Mouse (Mus musculus) neural tube, embryonic 14.5 days (tissue): ENCODE data around the gene Patl2. TPM values are rescaled to one million over a fixed set of nuclear protein-coding genes. Genes with fewer than 3 reads are reported as not detected.

ENCODE experiments used
- ATAC-seq: fragments of 200-750 bp; cut with Nextera tagmentation; 2 replicates; pipeline ENCODE4 v1.8.0; 2017; ENCODE audit warnings: low read depth, mild to moderate bottlenecking, moderate TSS enrichment, moderate library complexity
- H3K27ac ChIP-seq: fragments of 300-500 bp; sonication (generic); 2 replicates; pipeline ENCODE4 v1.5.1; 2014; ENCODE audit warnings: low read depth, mild to moderate bottlenecking, control low read depth, low read length, moderate library complexity, mixed read lengths
- H3K27me3 ChIP-seq: fragments of 300-500 bp; sonication (generic); 2 replicates; pipeline ENCODE4 v1.6.1; 2014; ENCODE audit warnings: low read length; ENCODE audit not compliant: control insufficient read depth, insufficient read depth
- H3K36me3 ChIP-seq: fragments of 300-500 bp; sonication (generic); 2 replicates; pipeline ENCODE4 v1.6.1; 2014; ENCODE audit warnings: low read length, mixed read lengths; ENCODE audit not compliant: control insufficient read depth, insufficient read depth
- H3K4me1 ChIP-seq: fragments of 300-500 bp; sonication (generic); 2 replicates; pipeline ENCODE4 v1.6.1; 2014; ENCODE audit warnings: low read length; ENCODE audit not compliant: control insufficient read depth, insufficient read depth
- H3K4me2 ChIP-seq: fragments of 300-500 bp; sonication (generic); 2 replicates; pipeline ENCODE4 v1.6.1; 2014; ENCODE audit warnings: mild to moderate bottlenecking, low read depth, low read length, control low read depth
- H3K4me3 ChIP-seq: fragments of 300-500 bp; sonication (generic); 2 replicates; pipeline ENCODE4 v1.5.1; 2014; ENCODE audit warnings: low read depth, low read length, control low read depth, mixed read lengths
- H3K9ac ChIP-seq: fragments of 300-500 bp; sonication (generic); replicated peaks from 2 replicates; pipeline ENCODE4 v1.6.1; 2014; ENCODE audit warnings: low read depth, mild to moderate bottlenecking, control low read depth, low read length, mixed read lengths
- H3K9me3 ChIP-seq: fragments of 300-500 bp; sonication (generic); 2 replicates; pipeline ENCODE4 v1.6.1; 2016; ENCODE audit warnings: low read length; ENCODE audit not compliant: control insufficient read depth
- WGBS: fragments of 180-500 bp; shearing (Covaris S2); extraction: QIAGEN DNeasy Blood & Tissue Kit; methylation state at CpG from one replicate; pipeline ENCODE4 v1.1.7; 2014; 5-methylcytosine and 5-hydroxymethylcytosine counted together
- polyA plus RNA-seq: library from polyadenylated mRNA; unstranded; fragments of >200 nt; fragmentation: Nextera tagmentation; extraction: Ambion mirVana; gene quantifications from 2 replicates; pipeline ENCODE4 v1.2.1, GENCODE M21; 2014

Gene Patl2
- polyA plus RNA-seq, 1 experiment from 2014 or later = 0.08 TPM

GRCm38 (mm10) chr2:122140815-122141214 lies 45.2 kb downstream of the Patl2 start:
- Histone ChIP-seq H3K4me2 (no peak overlapping the region), H3K36me3 (no peaks in the 10 kb centered on the region), H3K27me3 (no peaks in the 10 kb centered on the region), H3K27ac (no peak overlapping the region), H3K4me3 (no peak overlapping the region), H3K4me1 (no peaks in the 10 kb centered on the region), H3K9ac (no peak overlapping the region), H3K9me3 (no peaks in the 10 kb centered on the region)
- 81% methylated on average over 2 of the region's 2 CpGs for WGBS
- ATAC-seq = no peak

GRCm38 (mm10) chr2:122137839-122138465 lies 48.0 kb downstream of the Patl2 start:
- Histone ChIP-seq H3K9me3 (no peaks in the 10 kb centered on the region), H3K27me3 (no peaks in the 10 kb centered on the region), H3K4me1 (no peaks in the 10 kb centered on the region), H3K27ac (no peak overlapping the region), H3K36me3 (no peaks in the 10 kb centered on the region), H3K4me3 (no peak overlapping the region), H3K9ac (no peak overlapping the region), H3K4me2 (no peak overlapping the region)
- ATAC-seq = no peak
- 71% methylated on average over 5 of the region's 5 CpGs for WGBS

- no peak for ATAC-seq
- 80% methylated on average over 2 of the region's 2 CpGs for WGBS
Observed at GRCm38 (mm10) chr2:122132618-122133017, 53.4 kb downstream of the Patl2 start.

GRCm38 (mm10) chr2:122132078-122132477 lies 53.9 kb downstream of the Patl2 start:
- H3K27me3 ChIP-seq = no peaks in the 10 kb centered on the region
- no peak for ATAC-seq
- H3K4me3 ChIP-seq = no peak overlapping the region
- H3K9me3 ChIP-seq = no peaks in the 10 kb centered on the region
- H3K9ac ChIP-seq = no peak overlapping the region
- no peaks in the 10 kb centered on the region for H3K36me3 ChIP-seq
- WGBS = 84% methylated on average over 2 of the region's 2 CpGs
- H3K4me2 ChIP-seq = no peak overlapping the region
- no peaks in the 10 kb centered on the region for H3K4me1 ChIP-seq
- no peak overlapping the region for H3K27ac ChIP-seq

More at GRCm38 (mm10) chr2:122132618-122133017, 53.4 kb downstream of the Patl2 start:
- Histone ChIP-seq H3K27ac (no peak overlapping the region), H3K36me3 (no peaks in the 10 kb centered on the region), H3K4me2 (no peak overlapping the region), H3K4me3 (no peak overlapping the region), H3K9me3 (no peaks in the 10 kb centered on the region), H3K4me1 (no peaks in the 10 kb centered on the region), H3K27me3 (no peaks in the 10 kb centered on the region), H3K9ac (no peak overlapping the region)

GRCm38 (mm10) chr2:122127635-122128034 lies 58.4 kb downstream of the Patl2 start:
- WGBS = 94% methylated on average over 4 of the region's 4 CpGs
- H3K4me2 ChIP-seq = no peak overlapping the region

GRCm38 (mm10) chr2:122126765-122127347 lies 59.1 kb downstream of the Patl2 start:
- no peak overlapping the region for H3K9ac ChIP-seq
- WGBS = 20% methylated on average over 5 of the region's 5 CpGs

More at GRCm38 (mm10) chr2:122127635-122128034, 58.4 kb downstream of the Patl2 start:
- no peaks in the 10 kb centered on the region for H3K27me3 ChIP-seq
- no peaks in the 10 kb centered on the region for H3K9me3 ChIP-seq
- no peak for ATAC-seq
- H3K9ac ChIP-seq = no peak overlapping the region
- H3K36me3 ChIP-seq = no peaks in the 10 kb centered on the region
- no peak overlapping the region for H3K27ac ChIP-seq
- H3K4me1 ChIP-seq = no peaks in the 10 kb centered on the region
- H3K4me3 ChIP-seq = no peak overlapping the region

GRCm38 (mm10) chr2:122125680-122126572 lies 60.1 kb downstream of the Patl2 start:
- no peak overlapping the region for H3K4me2 ChIP-seq
- H3K27ac ChIP-seq = no peak overlapping the region
- no peak for ATAC-seq
- H3K9me3 ChIP-seq = no peaks in the 10 kb centered on the region
- no peak overlapping the region for H3K9ac ChIP-seq
- no peaks in the 10 kb centered on the region for H3K36me3 ChIP-seq
- no peaks in the 10 kb centered on the region for H3K4me1 ChIP-seq
- no peaks in the 10 kb centered on the region for H3K27me3 ChIP-seq
- WGBS = 63% methylated on average over 12 of the region's 12 CpGs
- H3K4me3 ChIP-seq = no peak overlapping the region

More at GRCm38 (mm10) chr2:122126765-122127347, 59.1 kb downstream of the Patl2 start:
- no peak overlapping the region for H3K4me2 ChIP-seq
- H3K27ac ChIP-seq = no peak overlapping the region
- no peaks in the 10 kb centered on the region for H3K9me3 ChIP-seq
- H3K4me3 ChIP-seq = no peak overlapping the region
- H3K27me3 ChIP-seq = no peaks in the 10 kb centered on the region
- H3K4me1 ChIP-seq = no peaks in the 10 kb centered on the region
- H3K36me3 ChIP-seq = no peaks in the 10 kb centered on the region
- ATAC-seq = no peak

GRCm38 (mm10) chr2:122117961-122118958 lies 67.7 kb downstream of the Patl2 start, which contains the start of gene Spg11:
Spg11 (minus strand) TSS chr2:122118386.
- Histone ChIP-seq H3K4me2 (peak within 1 kb of the TSS; percentile 51), H3K36me3 (peaks cover 11% of the 10 kb centered on the region; the same call in 1 of the 2 replicates), H3K4me1 (peaks cover 6% of the 10 kb centered on the region; the same call in 1 of the 2 replicates), H3K9me3 (no peaks in the 10 kb centered on the region), H3K4me3 (peak within 1 kb of the TSS; percentile 97), H3K27ac (peak within 1 kb of the TSS; percentile 96), H3K27me3 (no peaks in the 10 kb centered on the region), H3K9ac (peak within 1 kb of the TSS; percentile 92)
- under 1% methylated on average over 47 of the region's 47 CpGs for WGBS
- peak; percentile 100 for ATAC-seq
